Mouse (Mus musculus): ENCODE data around the gene Slc15a5.

DNA sequence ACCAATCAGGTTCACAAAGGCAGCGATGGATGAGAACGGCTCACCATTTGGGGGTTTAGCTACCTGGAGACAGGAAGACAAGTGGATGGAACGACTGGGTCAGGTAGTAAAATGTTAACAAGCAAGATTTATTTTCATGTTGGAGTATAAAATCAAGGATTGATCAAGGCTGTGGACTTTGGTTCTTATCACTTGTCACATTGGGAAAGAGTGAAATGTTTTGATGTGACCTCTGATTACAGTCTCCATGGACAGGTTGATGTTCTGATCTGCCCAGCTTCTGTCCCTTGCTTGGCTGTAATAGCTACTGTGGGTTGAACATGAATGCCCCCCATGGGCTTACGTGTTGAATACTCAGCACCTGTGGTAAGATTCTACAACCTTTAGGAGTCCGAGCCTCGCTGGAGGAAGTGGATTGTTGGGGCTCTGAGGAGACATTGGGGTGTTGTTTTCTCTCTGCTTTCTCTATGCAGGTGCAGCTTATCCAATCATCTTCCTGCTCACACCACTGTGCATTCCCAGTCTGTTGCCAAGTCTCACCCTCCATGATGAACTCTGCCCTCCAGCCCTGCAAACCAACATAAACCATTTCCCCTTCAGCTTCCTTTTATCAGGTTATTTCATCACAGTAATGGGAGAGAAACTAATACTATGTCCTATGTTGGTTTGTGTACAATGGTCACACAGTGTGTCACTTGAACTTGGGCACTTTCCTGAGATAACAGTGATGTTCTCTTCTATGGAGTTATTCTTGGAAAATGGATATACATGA, 1.2 kb upstream of the Slc15a5 start:
- TF ChIP-seq EP300 (optimal IDR thresholded peaks at IDR 0.05) (no peak), CTCF (IDR thresholded peaks at IDR 0.05; ENCODE audit: low read depth) (no peak)

Measured in stomach, postnatal 0 days (tissue).